Mouse (Mus musculus): ENCODE data around the gene Slc13a2. TPM values are rescaled to one million over a fixed set of nuclear protein-coding genes. Genes with fewer than 3 reads are reported as not detected.
A peak's percentile ranks its signal among the peaks of the same experiment; 100 is the strongest.

Slc13a2 gene
- polyA plus RNA-seq, 1 experiment from 2014 or later: 0.15 TPM

DNA sequence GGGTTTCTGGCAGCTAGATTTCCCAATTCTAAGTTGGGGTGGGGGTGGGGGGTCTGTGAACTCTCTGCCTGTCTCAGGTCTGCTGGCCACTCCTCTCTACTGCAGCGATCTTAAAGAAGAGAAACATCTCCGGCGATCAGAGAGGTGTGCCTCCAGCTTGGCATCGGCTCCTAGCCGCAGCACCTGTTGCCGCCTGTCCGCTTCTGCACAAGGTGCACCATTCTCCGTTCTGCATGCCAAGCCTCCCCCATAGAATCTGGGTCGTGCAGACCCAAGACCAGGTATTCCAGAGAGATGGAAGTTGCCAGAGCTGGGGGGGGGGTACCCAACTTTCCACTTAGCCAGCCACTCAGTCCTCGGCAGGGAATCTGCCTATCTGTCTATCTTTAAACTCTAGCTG lies 36.2 kb downstream of the Slc13a2 start:
- H3K27me3 ChIP-seq (ENCODE audit: control insufficient read depth, insufficient read depth, low read depth, low read length): no peaks in the 10 kb centered on the region
- no peaks in the 10 kb centered on the region for H3K36me3 ChIP-seq (ENCODE audit: control insufficient read depth, insufficient read depth, low read length)
- no peak overlapping the region for H3K4me2 ChIP-seq (ENCODE audit: low read depth, low read length)
- no peak for ATAC-seq (ENCODE audit: low read depth)
- H3K27ac ChIP-seq (ENCODE audit: low read length): no peak overlapping the region
- H3K4me1 ChIP-seq (replicated peaks; ENCODE audit: control insufficient read depth, insufficient read depth, low read length): no peaks in the 10 kb centered on the region
- H3K9ac ChIP-seq (ENCODE audit: low read length): no peak overlapping the region
- no peak overlapping the region for H3K4me3 ChIP-seq (ENCODE audit: low read length)
- no peaks in the 10 kb centered on the region for H3K9me3 ChIP-seq (ENCODE audit: control insufficient read depth, low read length)
- WGBS: 81% methylated on average over 10 of the region's 10 CpGs

GRCm38 (mm10) chr11:78382701-78383100 lies 39.3 kb downstream of the Slc13a2 start:
- H3K9ac ChIP-seq (ENCODE audit: low read length): no peak overlapping the region

DNA sequence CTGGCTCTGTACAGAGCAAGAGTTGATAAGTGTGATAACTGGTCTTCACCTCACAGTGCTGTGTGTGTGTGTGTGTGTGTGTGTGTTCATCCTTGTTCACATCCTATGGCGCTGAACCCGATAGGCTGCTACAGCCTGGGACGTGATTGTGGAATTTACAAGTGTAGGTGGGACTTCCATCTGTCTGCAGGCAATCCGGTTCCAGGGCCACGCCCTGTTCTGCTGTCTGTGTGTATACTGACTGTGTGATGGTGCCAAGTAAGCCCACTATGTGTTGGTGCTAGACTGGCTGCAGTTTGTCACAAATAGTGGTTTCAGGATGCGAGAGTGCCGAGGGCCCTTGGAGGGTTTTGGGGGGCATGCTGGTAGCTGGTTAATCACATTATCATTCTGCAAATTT lies 39.7 kb downstream of the Slc13a2 start:
- Histone ChIP-seq H3K27me3 (ENCODE audit: control insufficient read depth, insufficient read depth, low read depth, low read length) (no peaks in the 10 kb centered on the region), H3K9me3 (ENCODE audit: control insufficient read depth, low read length) (no peaks in the 10 kb centered on the region), H3K4me2 (ENCODE audit: low read depth, low read length) (no peak overlapping the region), H3K4me1 (replicated peaks; ENCODE audit: control insufficient read depth, insufficient read depth, low read length) (no peaks in the 10 kb centered on the region), H3K4me3 (ENCODE audit: low read length) (no peak overlapping the region), H3K36me3 (ENCODE audit: control insufficient read depth, insufficient read depth, low read length) (no peaks in the 10 kb centered on the region), H3K27ac (ENCODE audit: low read length) (no peak overlapping the region), H3K9ac (ENCODE audit: low read length) (no peak overlapping the region)
- ATAC-seq (ENCODE audit: low read depth): no peak
- 71% methylated on average over 7 of the region's 7 CpGs for WGBS

More at GRCm38 (mm10) chr11:78382701-78383100, 39.3 kb downstream of the Slc13a2 start:
- Histone ChIP-seq H3K4me3 (ENCODE audit: low read length) (no peak overlapping the region), H3K27ac (ENCODE audit: low read length) (no peak overlapping the region), H3K9me3 (ENCODE audit: control insufficient read depth, low read length) (no peaks in the 10 kb centered on the region), H3K36me3 (ENCODE audit: control insufficient read depth, insufficient read depth, low read length) (no peaks in the 10 kb centered on the region), H3K4me2 (ENCODE audit: low read depth, low read length) (no peak overlapping the region), H3K4me1 (replicated peaks; ENCODE audit: control insufficient read depth, insufficient read depth, low read length) (no peaks in the 10 kb centered on the region), H3K27me3 (ENCODE audit: control insufficient read depth, insufficient read depth, low read depth, low read length) (no peaks in the 10 kb centered on the region)
- no peak for ATAC-seq (ENCODE audit: low read depth)
- WGBS: 26% methylated on average over 5 of the region's 5 CpGs

DNA sequence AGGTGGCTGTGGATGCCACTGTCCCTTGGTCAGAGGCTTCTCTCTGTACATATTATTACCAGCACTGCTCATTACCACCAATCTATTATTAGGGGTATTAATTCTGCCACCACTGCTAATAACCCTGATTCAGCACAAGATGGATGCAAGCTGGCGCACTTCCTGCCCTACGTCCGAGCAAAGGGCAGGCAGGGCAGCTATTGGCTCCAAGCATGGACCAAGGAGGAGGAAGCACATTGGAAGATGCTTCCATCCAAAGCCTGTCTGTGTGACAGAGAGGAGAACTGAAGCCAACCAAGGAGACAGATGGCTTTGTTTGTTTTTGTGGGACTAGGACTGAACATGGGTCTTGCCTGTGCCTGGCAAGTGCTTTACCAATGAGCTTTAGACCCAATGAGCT lies 41.0 kb downstream of the Slc13a2 start:
- WGBS: 73% methylated on average over 3 of the region's 3 CpGs
- H3K4me1 ChIP-seq (replicated peaks; ENCODE audit: control insufficient read depth, insufficient read depth, low read length): no peaks in the 10 kb centered on the region
- no peaks in the 10 kb centered on the region for H3K9me3 ChIP-seq (ENCODE audit: control insufficient read depth, low read length)
- no peak overlapping the region for H3K27ac ChIP-seq (ENCODE audit: low read length)
- H3K9ac ChIP-seq (ENCODE audit: low read length): no peak overlapping the region
- no peaks in the 10 kb centered on the region for H3K27me3 ChIP-seq (ENCODE audit: control insufficient read depth, insufficient read depth, low read depth, low read length)
- no peak overlapping the region for H3K4me2 ChIP-seq (ENCODE audit: low read depth, low read length)
- no peaks in the 10 kb centered on the region for H3K36me3 ChIP-seq (ENCODE audit: control insufficient read depth, insufficient read depth, low read length)
- ATAC-seq (ENCODE audit: low read depth): no peak
- no peak overlapping the region for H3K4me3 ChIP-seq (ENCODE audit: low read length)

DNA sequence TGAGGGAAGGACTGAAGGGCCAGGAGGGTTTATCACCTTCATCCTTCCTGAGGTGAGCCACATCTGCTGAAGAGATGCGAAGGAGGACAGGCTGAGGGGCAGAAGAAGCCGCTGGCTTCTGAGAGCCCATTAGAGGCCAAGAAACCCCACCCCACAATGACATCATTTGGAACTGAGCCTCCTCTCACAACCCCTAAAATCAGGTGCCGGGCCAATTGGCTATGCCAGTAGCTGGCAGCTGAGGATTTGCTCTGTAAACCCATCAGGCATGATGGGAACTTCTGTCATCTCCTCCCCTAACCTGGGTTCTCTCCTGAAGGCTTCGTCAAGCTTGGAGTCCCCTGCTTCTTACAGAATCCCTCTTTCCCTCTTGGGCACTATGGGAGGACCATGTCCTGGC lies 41.7 kb downstream of the Slc13a2 start:
- H3K9ac ChIP-seq (ENCODE audit: low read length): no peak overlapping the region
- no peak overlapping the region for H3K27ac ChIP-seq (ENCODE audit: low read length)
- no peaks in the 10 kb centered on the region for H3K4me1 ChIP-seq (replicated peaks; ENCODE audit: control insufficient read depth, insufficient read depth, low read length)
- 64% methylated on average over 4 of the region's 4 CpGs for WGBS
- no peak overlapping the region for H3K4me2 ChIP-seq (ENCODE audit: low read depth, low read length)
- H3K27me3 ChIP-seq (ENCODE audit: control insufficient read depth, insufficient read depth, low read depth, low read length): no peaks in the 10 kb centered on the region
- ATAC-seq (ENCODE audit: low read depth): no peak
- no peak overlapping the region for H3K4me3 ChIP-seq (ENCODE audit: low read length)
- no peaks in the 10 kb centered on the region for H3K9me3 ChIP-seq (ENCODE audit: control insufficient read depth, low read length)
- no peaks in the 10 kb centered on the region for H3K36me3 ChIP-seq (ENCODE audit: control insufficient read depth, insufficient read depth, low read length)

DNA sequence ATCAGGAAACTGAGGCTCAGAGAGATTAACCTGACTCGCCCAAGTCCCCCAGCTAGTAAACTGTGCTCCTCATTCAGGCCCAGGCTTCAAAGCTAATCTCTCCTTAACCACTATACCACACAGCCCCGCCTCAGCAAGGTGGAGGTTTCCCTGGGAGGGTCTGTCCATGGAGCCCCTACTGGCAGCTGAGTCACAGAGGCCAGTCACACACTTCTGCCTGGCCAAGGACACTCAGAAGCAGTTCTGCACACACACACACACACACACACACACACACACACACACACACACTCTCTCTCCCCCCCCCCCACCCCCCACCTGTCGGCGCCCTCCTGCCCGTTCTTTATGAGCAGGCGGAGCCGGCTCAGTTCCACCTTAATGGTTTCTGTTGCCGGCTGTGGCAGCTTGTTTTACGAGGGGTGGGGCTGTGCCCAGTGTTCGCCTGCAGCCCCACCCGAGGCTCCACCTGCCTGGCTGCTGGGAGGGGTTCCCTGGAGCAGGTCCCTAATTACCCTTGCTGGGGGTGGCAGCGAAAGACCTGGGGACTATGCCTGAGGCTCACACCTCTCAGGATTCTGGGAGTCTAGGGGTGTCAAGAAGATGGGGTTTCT lies 44.4 kb downstream of the Slc13a2 start:
- 27% methylated on average over 10 of the region's 12 CpGs for WGBS
- H3K9ac ChIP-seq (ENCODE audit: low read length): no peak overlapping the region
- H3K4me2 ChIP-seq (ENCODE audit: low read depth, low read length): no peak overlapping the region
- H3K27me3 ChIP-seq (ENCODE audit: control insufficient read depth, insufficient read depth, low read depth, low read length): no peaks in the 10 kb centered on the region
- H3K27ac ChIP-seq (ENCODE audit: low read length): no peak overlapping the region
- no peak overlapping the region for H3K4me3 ChIP-seq (ENCODE audit: low read length)
- H3K36me3 ChIP-seq (ENCODE audit: control insufficient read depth, insufficient read depth, low read length): no peaks in the 10 kb centered on the region
- peak; percentile 59; the same call in 1 of the 2 replicates for ATAC-seq (ENCODE audit: low read depth)
- H3K9me3 ChIP-seq (ENCODE audit: control insufficient read depth, low read length): no peaks in the 10 kb centered on the region
- no peaks in the 10 kb centered on the region for H3K4me1 ChIP-seq (replicated peaks; ENCODE audit: control insufficient read depth, insufficient read depth, low read length)

GRCm38 (mm10) chr11:78374147-78374546 lies 47.9 kb downstream of the Slc13a2 start:
- no peak for ATAC-seq (ENCODE audit: low read depth)

GRCm38 (mm10) chr11:78372610-78373009 lies 49.4 kb downstream of the Slc13a2 start:
- no peaks in the 10 kb centered on the region for H3K9me3 ChIP-seq (ENCODE audit: control insufficient read depth, low read length)
- H3K36me3 ChIP-seq (ENCODE audit: control insufficient read depth, insufficient read depth, low read length): no peaks in the 10 kb centered on the region
- 39% methylated on average over 7 of the region's 7 CpGs for WGBS
- no peaks in the 10 kb centered on the region for H3K27me3 ChIP-seq (ENCODE audit: control insufficient read depth, insufficient read depth, low read depth, low read length)
- H3K4me3 ChIP-seq (ENCODE audit: low read length): no peak overlapping the region
- no peak overlapping the region for H3K9ac ChIP-seq (ENCODE audit: low read length)
- H3K27ac ChIP-seq (ENCODE audit: low read length): no peak overlapping the region
- ATAC-seq (ENCODE audit: low read depth): no peak
- H3K4me2 ChIP-seq (ENCODE audit: low read depth, low read length): no peak overlapping the region
- H3K4me1 ChIP-seq (replicated peaks; ENCODE audit: control insufficient read depth, insufficient read depth, low read length): peaks cover 5% of the 10 kb centered on the region; the same call in 1 of the 2 replicates

More at GRCm38 (mm10) chr11:78374147-78374546, 47.9 kb downstream of the Slc13a2 start:
- no peak overlapping the region for H3K4me3 ChIP-seq (ENCODE audit: low read length)
- H3K4me2 ChIP-seq (ENCODE audit: low read depth, low read length): no peak overlapping the region
- H3K36me3 ChIP-seq (ENCODE audit: control insufficient read depth, insufficient read depth, low read length): no peaks in the 10 kb centered on the region
- no peak overlapping the region for H3K27ac ChIP-seq (ENCODE audit: low read length)
- no peak overlapping the region for H3K9ac ChIP-seq (ENCODE audit: low read length)
- peaks cover 5% of the 10 kb centered on the region; the same call in 1 of the 2 replicates for H3K4me1 ChIP-seq (replicated peaks; ENCODE audit: control insufficient read depth, insufficient read depth, low read length)
- 72% methylated on average over 8 of the region's 8 CpGs for WGBS
- no peaks in the 10 kb centered on the region for H3K27me3 ChIP-seq (ENCODE audit: control insufficient read depth, insufficient read depth, low read depth, low read length)
- H3K9me3 ChIP-seq (ENCODE audit: control insufficient read depth, low read length): no peaks in the 10 kb centered on the region

DNA sequence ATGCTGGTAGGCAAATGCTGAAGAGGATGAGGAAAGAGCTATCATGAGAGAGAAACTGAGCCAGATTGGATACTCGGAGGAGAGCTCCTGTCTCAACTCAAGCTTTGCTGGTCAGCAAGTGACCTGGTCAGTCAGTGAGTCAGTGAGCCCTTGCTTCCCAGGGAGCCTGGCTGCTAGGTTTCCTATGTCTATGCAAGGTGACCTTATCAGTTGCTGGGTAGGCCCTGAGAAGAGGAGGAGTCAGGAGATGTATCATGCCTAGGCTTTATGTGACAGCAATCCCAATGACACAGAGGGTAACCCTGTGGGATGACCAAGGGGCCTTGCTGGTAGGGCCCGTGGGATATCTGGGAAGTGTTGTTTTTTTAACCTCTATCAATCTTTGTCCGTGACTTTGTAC lies 49.9 kb downstream of the Slc13a2 start:
- H3K9ac ChIP-seq (ENCODE audit: low read length): no peak overlapping the region
- WGBS: 42% methylated on average over 3 of the region's 3 CpGs
- no peak overlapping the region for H3K27ac ChIP-seq (ENCODE audit: low read length)
- no peaks in the 10 kb centered on the region for H3K27me3 ChIP-seq (ENCODE audit: control insufficient read depth, insufficient read depth, low read depth, low read length)
- ATAC-seq (ENCODE audit: low read depth): no peak
- H3K4me3 ChIP-seq (ENCODE audit: low read length): no peak overlapping the region
- H3K4me2 ChIP-seq (ENCODE audit: low read depth, low read length): no peak overlapping the region
- no peaks in the 10 kb centered on the region for H3K9me3 ChIP-seq (ENCODE audit: control insufficient read depth, low read length)
- H3K36me3 ChIP-seq (ENCODE audit: control insufficient read depth, insufficient read depth, low read length): no peaks in the 10 kb centered on the region
- peaks cover 5% of the 10 kb centered on the region; the same call in 1 of the 2 replicates for H3K4me1 ChIP-seq (replicated peaks; ENCODE audit: control insufficient read depth, insufficient read depth, low read length)

Data from lung, embryonic 16.5 days (tissue).